Mouse (Mus musculus) mesoderm, embryonic 11.5 days (tissue): ENCODE data around the gene Hoxd9.

Source experiments
- DNase-seq: peaks from one replicate; pipeline ENCODE4 v3.0.0-alpha.2; 2012; ENCODE audit warnings: low read depth, low spot score

The Hoxd9 gene

GRCm38 (mm10) chr2:74697567-74698121 lies at the start of gene Hoxd9:
TSS of gene Hoxd9 (plus strand) at chr2:74697727.
- DNase-seq: peak; percentile 79

- DNase-seq: no peak
Measured at GRCm38 (mm10) chr2:74652996-74653340, 44.6 kb upstream of the Hoxd9 start.

- peak; percentile 30 for DNase-seq
Measured at GRCm38 (mm10) chr2:74653781-74654535, 43.6 kb upstream of the Hoxd9 start.

GRCm38 (mm10) chr2:74654743-74655419 lies 42.6 kb upstream of the Hoxd9 start:
- DNase-seq: no peak

- no peak for DNase-seq
Measured at GRCm38 (mm10) chr2:74655420-74655781, 42.1 kb upstream of the Hoxd9 start.

GRCm38 (mm10) chr2:74655821-74656631 lies 41.5 kb upstream of the Hoxd9 start:
- DNase-seq: peak; percentile 48

- peak; percentile 39 for DNase-seq
Measured at GRCm38 (mm10) chr2:74656632-74657021, 40.9 kb upstream of the Hoxd9 start.

GRCm38 (mm10) chr2:74657251-74658023 lies 40.1 kb upstream of the Hoxd9 start:
- peak; percentile 37 for DNase-seq

- DNase-seq: peak; percentile 37
Measured at GRCm38 (mm10) chr2:74658024-74658666, 39.4 kb upstream of the Hoxd9 start.

- peak; percentile 52 for DNase-seq
Measured at GRCm38 (mm10) chr2:74658667-74659371, 38.7 kb upstream of the Hoxd9 start.

GRCm38 (mm10) chr2:74659507-74660005 lies 38.0 kb upstream of the Hoxd9 start, which contains the start of gene Evx2:
TSS of gene Evx2 (minus strand) at chr2:74659557.
- DNase-seq: peak; percentile 42

GRCm38 (mm10) chr2:74660421-74661375 lies 36.8 kb upstream of the Hoxd9 start:
- peak; percentile 26 for DNase-seq

- DNase-seq: peak; percentile 80
Measured at GRCm38 (mm10) chr2:74661685-74662084, 35.8 kb upstream of the Hoxd9 start.

GRCm38 (mm10) chr2:74663291-74663925 lies 34.1 kb upstream of the Hoxd9 start:
- no peak for DNase-seq

GRCm38 (mm10) chr2:74666411-74666810 lies 31.1 kb upstream of the Hoxd9 start:
- no peak for DNase-seq

GRCm38 (mm10) chr2:74667191-74667841 lies 30.2 kb upstream of the Hoxd9 start:
- DNase-seq: no peak

- DNase-seq: no peak
Measured at GRCm38 (mm10) chr2:74667842-74668357, 29.6 kb upstream of the Hoxd9 start, which contains the start of gene Hoxd13. TSS of gene Hoxd13 (plus strand) at chr2:74668310.
